Mouse (Mus musculus): ENCODE data around the gene Gm5617. TPM values are rescaled to one million over a fixed set of nuclear protein-coding genes. Genes with fewer than 3 reads are reported as not detected.
"Not testable (repeated sequence)": the region's sequence is repeated elsewhere in the genome, so short reads cannot be mapped to it uniquely, and the experiment has no call there.

Gene Gm5617
- polyA plus RNA-seq, 1 experiment from 2014 or later, result 20.2 TPM

DNA sequence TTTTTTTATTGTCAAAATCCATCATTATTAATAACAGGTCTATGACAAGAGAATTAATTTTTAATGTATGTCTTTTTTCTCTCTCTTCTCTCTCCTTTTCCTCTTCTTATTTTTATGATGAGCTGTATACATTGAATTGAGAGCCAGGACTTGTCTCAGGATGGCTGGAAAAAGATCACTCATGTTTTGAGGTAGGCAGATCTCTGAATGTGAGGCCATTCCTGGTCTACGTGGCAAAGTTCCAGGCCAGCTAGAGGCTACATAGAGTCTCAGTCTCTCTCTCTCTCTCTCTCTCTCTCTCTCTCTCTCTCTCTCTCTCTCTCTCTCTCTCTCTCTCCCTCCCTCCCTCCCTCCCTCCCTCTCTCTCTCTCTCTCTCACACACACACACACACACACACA lies 42.4 kb downstream of the Gm5617 start:
- not testable (repeated sequence) for H3K4me3 ChIP-seq (ENCODE audit: low read length); H3K36me3 ChIP-seq (ENCODE audit: control insufficient read depth, insufficient read depth, low read length); H3K4me2 ChIP-seq (ENCODE audit: low read length); H3K9me3 ChIP-seq (ENCODE audit: control insufficient read depth, low read length); H3K27me3 ChIP-seq (replicated peaks; ENCODE audit: control insufficient read depth, insufficient read depth, low read length); ATAC-seq; H3K9ac ChIP-seq (ENCODE audit: low read depth, low read length); H3K27ac ChIP-seq (ENCODE audit: low read depth, low read length)
- H3K4me1 ChIP-seq (ENCODE audit: control insufficient read depth, insufficient read depth, low read depth, low read length), result peaks cover 10% of the 10 kb centered on the region
- 8% methylated on average over 1 of the region's 1 CpGs for WGBS

DNA sequence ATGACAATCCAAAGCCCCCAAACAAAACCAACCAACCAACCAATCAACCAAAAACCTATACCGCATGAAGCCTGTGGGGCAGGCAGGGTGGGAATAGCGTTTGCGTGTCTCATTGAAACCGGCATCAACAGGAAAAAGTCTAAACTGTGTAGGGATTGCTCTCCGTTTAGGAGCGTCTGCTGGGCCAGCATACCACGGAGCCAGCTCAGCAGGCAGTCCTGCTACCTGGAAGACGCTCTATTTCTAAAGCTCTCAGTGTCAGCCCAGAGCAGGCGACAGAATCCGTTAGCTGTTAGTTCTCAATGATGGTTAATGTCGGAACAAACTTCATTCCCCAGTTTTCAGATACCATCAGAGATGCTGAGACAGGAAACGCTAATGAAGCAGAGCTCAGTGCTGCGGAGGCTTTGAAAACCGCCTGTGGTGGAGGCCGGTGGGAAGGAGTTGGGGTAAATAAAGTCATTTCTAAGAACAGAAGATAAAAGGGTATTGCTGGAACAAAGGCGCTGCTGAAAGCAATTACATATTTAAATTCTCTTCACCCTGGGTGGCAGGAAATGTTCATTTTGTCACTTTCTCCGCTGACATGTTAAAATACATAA lies 42.9 kb downstream of the Gm5617 start:
- Histone ChIP-seq H3K9me3 (ENCODE audit: control insufficient read depth, low read length) (peaks cover 2% of the 10 kb centered on the region; the same call in 1 of the 2 replicates), H3K4me1 (ENCODE audit: control insufficient read depth, insufficient read depth, low read depth, low read length) (peaks cover 10% of the 10 kb centered on the region), H3K27me3 (replicated peaks; ENCODE audit: control insufficient read depth, insufficient read depth, low read length) (no peaks in the 10 kb centered on the region), H3K27ac (ENCODE audit: low read depth, low read length) (no peak overlapping the region; the same call in 1 of the 2 replicates), H3K9ac (ENCODE audit: low read depth, low read length) (peak overlapping the region; percentile 12), H3K36me3 (ENCODE audit: control insufficient read depth, insufficient read depth, low read length) (no peaks in the 10 kb centered on the region), H3K4me3 (ENCODE audit: low read length) (peak overlapping the region; percentile 30), H3K4me2 (ENCODE audit: low read length) (peak overlapping the region; percentile 51)
- 1% methylated on average over 17 of the region's 17 CpGs for WGBS
- peak; percentile 52 for ATAC-seq

DNA sequence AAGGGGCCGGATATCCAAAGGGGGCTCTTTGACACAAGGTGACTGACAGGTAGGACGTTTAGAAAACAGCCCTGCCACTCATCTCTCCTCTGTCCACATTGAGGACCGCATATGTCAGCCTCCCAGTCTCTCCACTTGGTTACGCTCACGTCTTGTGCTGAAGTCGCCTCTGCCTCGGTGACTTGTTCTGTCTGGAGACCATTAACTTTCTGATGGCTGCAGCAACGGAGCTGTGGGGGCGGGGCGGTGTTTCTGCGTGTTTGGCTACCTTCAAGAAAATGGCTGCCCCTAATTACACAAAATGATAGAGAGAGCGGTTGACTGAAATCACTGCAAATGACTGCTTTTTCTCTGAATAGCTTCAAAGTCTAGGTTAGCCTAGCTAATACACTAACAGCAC lies 43.4 kb downstream of the Gm5617 start:
- Histone ChIP-seq H3K4me1 (ENCODE audit: control insufficient read depth, insufficient read depth, low read depth, low read length) (peaks cover 10% of the 10 kb centered on the region), H3K27ac (ENCODE audit: low read depth, low read length) (no peak overlapping the region), H3K36me3 (ENCODE audit: control insufficient read depth, insufficient read depth, low read length) (no peaks in the 10 kb centered on the region), H3K4me2 (ENCODE audit: low read length) (peak overlapping the region; percentile 51), H3K4me3 (ENCODE audit: low read length) (peak overlapping the region; percentile 30), H3K9ac (ENCODE audit: low read depth, low read length) (peak overlapping the region; percentile 12), H3K9me3 (ENCODE audit: control insufficient read depth, low read length) (peaks cover 2% of the 10 kb centered on the region; the same call in 1 of the 2 replicates), H3K27me3 (replicated peaks; ENCODE audit: control insufficient read depth, insufficient read depth, low read length) (no peaks in the 10 kb centered on the region)
- ATAC-seq, result 0 out of 2 replicates have a peak, but pooled peaks have one; percentile 17
- WGBS, result 8% methylated on average over 12 of the region's 12 CpGs

Small RNA genes within 50 kb of the gene (microRNA-seq; reads per million reads assigned to microRNA genes)
- not detected for gene Gm23653

Other genes starting within 250 kb of the Gm5617 start
- 0.45 and 0.71 TPM in 2 replicates for gene Nxpe2, start 142.0 kb upstream of the Gm5617 start, polyA plus RNA-seq (2015; fragmentation: Nextera tagmentation; extraction: Ambion mirVana)
- gene Rexo2, start 14.8 kb upstream of the Gm5617 start, polyA plus RNA-seq (2015; fragmentation: Nextera tagmentation; extraction: Ambion mirVana), result 116 and 122 TPM in 2 replicates
- 72.0 and 73.1 TPM in 2 replicates for gene Rbm7, start 143 bp upstream of the Gm5617 start, polyA plus RNA-seq (2015; fragmentation: Nextera tagmentation; extraction: Ambion mirVana)
- 1.9 and 2.6 TPM in 2 replicates for gene Nnmt, start 109.7 kb downstream of the Gm5617 start, polyA plus RNA-seq (2015; fragmentation: Nextera tagmentation; extraction: Ambion mirVana)

Measured in hindbrain, embryonic 16.5 days (tissue).